Mouse (Mus musculus) kidney, embryonic 14.5 days (tissue): Measurements from ENCODE around the gene Ogdhl. TPM values are rescaled to one million over a fixed set of nuclear protein-coding genes. Genes with fewer than 3 reads are reported as not detected.
A peak's percentile ranks its signal among the peaks of the same experiment; 100 is the strongest.

Experiments
- ATAC-seq: fragments of 200-750 bp; cut with Nextera tagmentation; 2 replicates; pipeline ENCODE4 v1.8.0; 2017; ENCODE audit warnings: moderate number of reproducible peaks, mild to moderate bottlenecking, moderate TSS enrichment, moderate library complexity; ENCODE audit not compliant: low FRiP score, low TSS enrichment
- H3K27ac ChIP-seq: fragments of 300-500 bp; sonication (generic); 2 replicates; pipeline ENCODE4 v1.5.1; 2014; ENCODE audit warnings: low read depth, mild to moderate bottlenecking, low read length, moderate library complexity, mixed read lengths
- H3K27me3 ChIP-seq: fragments of 300-500 bp; sonication (generic); 2 replicates; pipeline ENCODE4 v1.6.1; 2014; ENCODE audit warnings: mild to moderate bottlenecking, low read length; ENCODE audit not compliant: control insufficient read depth, insufficient read depth
- H3K36me3 ChIP-seq: fragments of 300-500 bp; sonication (generic); 2 replicates; pipeline ENCODE4 v1.6.1; 2014; ENCODE audit warnings: low read length, mixed read lengths; ENCODE audit not compliant: control insufficient read depth, insufficient read depth
- H3K4me1 ChIP-seq: fragments of 300-500 bp; sonication (generic); 2 replicates; pipeline ENCODE4 v1.6.1; 2014; ENCODE audit warnings: low read length, mixed read lengths; ENCODE audit not compliant: control insufficient read depth, insufficient read depth
- H3K4me2 ChIP-seq: fragments of 300-500 bp; sonication (generic); replicated peaks from 2 replicates; pipeline ENCODE4 v1.6.1; 2014; ENCODE audit warnings: low read depth, mild to moderate bottlenecking, low read length
- H3K4me3 ChIP-seq: fragments of 300-500 bp; sonication (generic); 2 replicates; pipeline ENCODE4 v1.5.1; 2014; ENCODE audit warnings: mild to moderate bottlenecking, low read length
- H3K9ac ChIP-seq: fragments of 300-500 bp; sonication (generic); 2 replicates; pipeline ENCODE4 v1.6.1; 2014; ENCODE audit warnings: low read depth, mild to moderate bottlenecking, low read length, moderate library complexity
- H3K9me3 ChIP-seq: fragments of 300-500 bp; sonication (generic); 2 replicates; pipeline ENCODE4 v1.6.1; 2016; ENCODE audit warnings: low read length; ENCODE audit not compliant: control insufficient read depth
- WGBS: fragments of 180-500 bp; shearing (Covaris S2); extraction: QIAGEN DNeasy Blood & Tissue Kit; methylation state at CpG from one replicate; pipeline ENCODE4 v1.1.7; 2014; 5-methylcytosine and 5-hydroxymethylcytosine counted together
- polyA plus RNA-seq: library from polyadenylated mRNA; unstranded; fragments of >200 nt; fragmentation: Nextera tagmentation; extraction: Ambion mirVana; gene quantifications from 2 replicates; pipeline ENCODE4 v1.2.1, GENCODE M21; 2014

Gene Ogdhl
- polyA plus RNA-seq, 1 experiment from 2014 or later: 11.3 TPM

- H3K4me1 ChIP-seq: no peaks in the 10 kb centered on the region
- ATAC-seq: no peak
- no peak overlapping the region for H3K4me3 ChIP-seq
- no peak overlapping the region for H3K27ac ChIP-seq
- 75% methylated on average over 7 of the region's 7 CpGs for WGBS
- H3K36me3 ChIP-seq: no peaks in the 10 kb centered on the region
- no peak overlapping the region for H3K4me2 ChIP-seq
- no peak overlapping the region for H3K9ac ChIP-seq
- H3K9me3 ChIP-seq: no peaks in the 10 kb centered on the region
- no peaks in the 10 kb centered on the region for H3K27me3 ChIP-seq
These were observed 47.9 kb downstream of the Ogdhl start for GRCm38 (mm10) chr14:32369756-32370155.

DNA sequence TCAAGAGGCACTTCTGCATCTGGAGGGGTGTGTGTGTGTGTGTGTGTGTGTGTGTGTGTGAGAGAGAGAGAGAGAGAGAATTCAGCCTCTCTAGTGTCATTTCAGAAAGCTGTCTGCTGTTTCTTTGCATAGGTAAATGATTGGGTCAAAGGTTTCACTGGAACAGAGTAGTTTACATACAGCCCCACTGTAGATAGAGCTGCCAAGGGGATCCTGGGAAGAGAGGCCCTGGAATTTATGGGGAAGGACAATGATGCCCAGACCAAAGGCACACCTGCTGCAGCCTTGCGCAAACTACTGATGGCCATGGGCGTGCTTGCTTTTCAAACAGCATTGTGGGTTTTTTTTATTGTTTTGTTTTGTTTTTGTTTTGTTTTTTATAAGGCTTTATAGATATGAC, 50.7 kb downstream of the Ogdhl start:
- H3K27me3 ChIP-seq: no peaks in the 10 kb centered on the region
- 96% methylated on average over 2 of the region's 2 CpGs for WGBS
- H3K9ac ChIP-seq: no peak overlapping the region
- H3K9me3 ChIP-seq: no peaks in the 10 kb centered on the region
- H3K4me2 ChIP-seq: no peak overlapping the region
- no peak overlapping the region for H3K4me3 ChIP-seq
- ATAC-seq: no peak
- no peaks in the 10 kb centered on the region for H3K36me3 ChIP-seq
- no peak overlapping the region for H3K27ac ChIP-seq
- H3K4me1 ChIP-seq: no peaks in the 10 kb centered on the region

DNA sequence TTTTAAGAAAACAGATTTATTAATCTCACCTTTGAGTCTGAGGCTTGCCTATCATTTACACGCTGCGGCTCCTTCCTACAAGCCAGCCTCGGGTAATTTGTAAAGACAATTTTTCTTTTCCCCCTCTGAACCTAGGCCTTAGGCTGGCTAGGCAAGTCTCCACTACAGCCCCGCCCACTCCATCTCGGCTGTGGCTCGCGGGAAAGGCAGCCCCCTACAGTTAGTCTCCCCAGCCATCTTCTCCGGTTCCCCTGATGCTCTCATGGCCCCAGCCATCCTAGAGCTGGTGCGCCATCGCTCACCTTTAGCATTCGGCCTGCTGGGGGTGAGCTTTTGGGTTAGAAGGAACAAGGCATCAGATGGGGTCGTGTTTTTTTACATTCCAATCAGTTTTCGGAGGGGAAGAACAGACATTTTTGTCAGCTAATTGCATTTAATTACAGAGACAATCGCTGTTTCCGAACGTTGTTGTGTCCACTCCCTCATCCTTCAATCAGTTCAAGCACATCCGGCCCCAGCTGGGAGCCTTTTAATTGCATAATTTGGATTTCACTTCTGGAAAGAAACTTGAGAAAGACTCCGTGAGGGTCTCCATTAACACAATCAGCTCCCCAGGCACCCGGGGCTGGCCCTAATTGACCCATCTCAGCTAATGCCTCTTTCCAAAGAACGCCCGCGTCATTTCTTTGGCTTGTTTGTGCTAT, 57.7 kb downstream of the Ogdhl start:
- Histone ChIP-seq H3K9ac (no peak overlapping the region), H3K27ac (no peak overlapping the region), H3K4me1 (0 out of 2 replicates have a peak, but pooled peaks cover 2% of the 10 kb centered on the region), H3K4me3 (peak overlapping the region; percentile 12; the same call in 1 of the 2 replicates), H3K27me3 (0 out of 2 replicates have a peak, but pooled peaks cover 11% of the 10 kb centered on the region), H3K9me3 (no peaks in the 10 kb centered on the region), H3K36me3 (no peaks in the 10 kb centered on the region), H3K4me2 (peak overlapping the region; percentile 25; the same call in 1 of the 2 replicates)
- no peak for ATAC-seq
- 10% methylated on average over 22 of the region's 22 CpGs for WGBS

GRCm38 (mm10) chr14:32380099-32380480, 58.3 kb downstream of the Ogdhl start:
- WGBS: 49% methylated on average over 3 of the region's 3 CpGs
- H3K9ac ChIP-seq: no peak overlapping the region
- no peak overlapping the region for H3K27ac ChIP-seq
- no peaks in the 10 kb centered on the region for H3K36me3 ChIP-seq
- 0 out of 2 replicates have a peak, but pooled peaks cover 2% of the 10 kb centered on the region for H3K4me1 ChIP-seq
- H3K4me2 ChIP-seq: no peak overlapping the region
- no peaks in the 10 kb centered on the region for H3K9me3 ChIP-seq
- 0 out of 2 replicates have a peak, but pooled peaks cover 11% of the 10 kb centered on the region for H3K27me3 ChIP-seq
- ATAC-seq: no peak
- H3K4me3 ChIP-seq: no peak overlapping the region

DNA sequence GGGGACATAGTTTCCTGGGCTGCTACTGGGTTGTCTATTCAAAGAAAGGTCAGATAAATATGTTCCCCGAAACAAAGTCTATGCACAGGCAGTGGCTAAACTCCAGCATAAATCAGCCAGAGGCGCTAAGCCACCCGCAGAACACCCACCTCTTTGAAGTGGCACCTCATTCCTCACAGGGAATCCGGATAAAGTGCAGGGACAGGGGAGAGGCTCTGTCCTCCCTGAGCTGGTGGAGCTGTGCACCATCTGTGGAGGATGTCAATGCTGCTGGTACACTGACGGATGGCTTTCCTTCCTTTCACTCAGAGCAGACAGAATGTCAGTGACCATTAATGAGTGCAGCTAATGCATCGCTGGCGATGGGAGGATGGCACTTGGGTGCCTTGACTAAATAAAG, 59.2 kb downstream of the Ogdhl start:
- WGBS: 22% methylated on average over 7 of the region's 7 CpGs
- no peak for ATAC-seq
- no peak overlapping the region for H3K27ac ChIP-seq
- 0 out of 2 replicates have a peak, but pooled peaks cover 11% of the 10 kb centered on the region for H3K27me3 ChIP-seq
- no peak overlapping the region for H3K9ac ChIP-seq
- H3K9me3 ChIP-seq: no peaks in the 10 kb centered on the region
- 0 out of 2 replicates have a peak, but pooled peaks cover 2% of the 10 kb centered on the region for H3K4me1 ChIP-seq
- H3K36me3 ChIP-seq: no peaks in the 10 kb centered on the region
- no peak overlapping the region for H3K4me3 ChIP-seq
- no peak overlapping the region for H3K4me2 ChIP-seq

DNA sequence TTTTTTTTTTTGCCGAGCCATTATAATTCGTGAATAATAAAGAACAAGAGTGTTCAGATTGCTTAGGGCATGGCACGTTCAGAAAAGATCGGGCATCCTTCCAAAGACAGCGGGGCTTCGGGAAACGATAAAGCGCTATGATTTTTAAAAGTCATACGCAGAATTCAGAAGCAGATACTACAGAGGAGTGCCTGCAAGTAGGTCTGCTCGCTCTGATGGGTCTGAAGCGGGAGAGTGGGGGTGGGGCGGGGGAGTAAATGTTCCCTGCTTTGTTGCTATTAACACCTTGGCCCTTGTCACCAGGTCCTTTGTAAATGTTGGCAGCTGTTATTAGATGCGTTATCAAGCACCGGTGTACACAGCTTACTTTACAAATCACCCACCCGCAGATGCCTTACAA, 59.8 kb downstream of the Ogdhl start:
- no peaks in the 10 kb centered on the region for H3K36me3 ChIP-seq
- no peak for ATAC-seq
- 0 out of 2 replicates have a peak, but pooled peaks cover 2% of the 10 kb centered on the region for H3K4me1 ChIP-seq
- no peaks in the 10 kb centered on the region for H3K9me3 ChIP-seq
- 0 out of 2 replicates have a peak, but pooled peaks cover 11% of the 10 kb centered on the region for H3K27me3 ChIP-seq
- no peak overlapping the region for H3K4me2 ChIP-seq
- no peak overlapping the region for H3K9ac ChIP-seq
- H3K27ac ChIP-seq: no peak overlapping the region
- no peak overlapping the region for H3K4me3 ChIP-seq
- WGBS: 48% methylated on average over 15 of the region's 15 CpGs

GRCm38 (mm10) chr14:32388196-32388595, 66.4 kb downstream of the Ogdhl start, which contains the start of gene 1700024G13Rik:
Gene 1700024G13Rik, minus strand, starts transcription at chr14:32388391.
- Histone ChIP-seq H3K27ac (no peak within 1 kb of the TSS), H3K36me3 (no peaks in the 10 kb centered on the region), H3K4me1 (no peaks in the 10 kb centered on the region), H3K4me2 (no peak within 1 kb of the TSS; the same call in 1 of the 2 replicates), H3K27me3 (no peaks in the 10 kb centered on the region), H3K4me3 (no peak within 1 kb of the TSS), H3K9me3 (no peaks in the 10 kb centered on the region), H3K9ac (no peak within 1 kb of the TSS)
- WGBS: 3% methylated on average over 13 of the region's 13 CpGs
- ATAC-seq: peak; percentile 87

Other genes starting within 250 kb of the Ogdhl start
- gene Oxnad1, start 236.6 kb upstream of the Ogdhl start, polyA plus RNA-seq: 29.1 and 33.6 TPM in 2 replicates
- 102 and 136 TPM in 2 replicates for gene Dph3, start 236.3 kb upstream of the Ogdhl start, polyA plus RNA-seq
- not detected in 2 replicates for gene Msmb, start 180.0 kb upstream of the Ogdhl start, polyA plus RNA-seq
- gene Ncoa4, start 162.2 kb upstream of the Ogdhl start, polyA plus RNA-seq: 74.8 and 106 TPM in 2 replicates
- gene Timm23, start 120.1 kb upstream of the Ogdhl start, polyA plus RNA-seq: 324 and 335 TPM in 2 replicates
- gene Parg, start 120.1 kb upstream of the Ogdhl start, polyA plus RNA-seq: 30.6 and 57.5 TPM in 2 replicates
- not detected in 2 replicates for gene 1700024G13Rik, start 66.4 kb downstream of the Ogdhl start, polyA plus RNA-seq
- not detected in 2 replicates for gene Slc18a3, start 142.8 kb downstream of the Ogdhl start, polyA plus RNA-seq
- 0.08 TPM in 1 of 2 replicates, not detected in the other for gene Chat, start 144.0 kb downstream of the Ogdhl start, polyA plus RNA-seq
- gene Ercc6, start 191.5 kb downstream of the Ogdhl start, polyA plus RNA-seq: 15.9 and 23.6 TPM in 2 replicates